Mouse (Mus musculus) gastrocnemius, postnatal 4 days (tissue): ENCODE measurements around the gene Cpb2. TPM values are rescaled to one million over a fixed set of nuclear protein-coding genes. Genes with fewer than 3 reads are reported as not detected.
A peak's percentile ranks its signal among the peaks of the same experiment; 100 is the strongest.

Source experiments
- DNase-seq, 2 experiments: peaks; one replicate each; pipeline ENCODE4 v3.0.0; 2021 to 2022; ENCODE audit warnings: low spot score in 2 of 2, mixed read lengths in 2 of 2
- total RNA-seq, 2 experiments: library from RNA; stranded (reverse); gene quantifications; 2 replicates each; pipeline ENCODE4 v1.2.3; 2021

Cpb2 gene
- total RNA-seq, 2 experiments from 2014 or later = 0.25 to 0.65 TPM

- DNase-seq = peak in 1 of 2 experiments; percentile 11
Observed at GRCm38 (mm10) chr14:75246024-75247000, 4.2 kb downstream of the Cpb2 start.

GRCm38 (mm10) chr14:75250432-75250831 lies 8.3 kb downstream of the Cpb2 start:
- DNase-seq = no peak

- no peak for DNase-seq
Observed at GRCm38 (mm10) chr14:75256521-75256920, 14.4 kb downstream of the Cpb2 start.

- DNase-seq = no peak
Observed at GRCm38 (mm10) chr14:75269531-75269930, 27.4 kb downstream of the Cpb2 start.

GRCm38 (mm10) chr14:75279716-75280115 lies 37.6 kb downstream of the Cpb2 start:
- no peak for DNase-seq

GRCm38 (mm10) chr14:75280406-75280805 lies 38.3 kb downstream of the Cpb2 start:
- DNase-seq = no peak

GRCm38 (mm10) chr14:75283609-75284192 lies 41.6 kb downstream of the Cpb2 start:
- peak in 1 of 2 experiments; percentile 13 for DNase-seq

GRCm38 (mm10) chr14:75284193-75284915 lies 42.3 kb downstream of the Cpb2 start, which contains the start of gene Zc3h13:
Gene Zc3h13 (plus strand): TSS chr14:75284373.
- DNase-seq = peak; percentile 94 to 97

GRCm38 (mm10) chr14:75301081-75301480 lies 59.0 kb downstream of the Cpb2 start:
- DNase-seq = no peak

GRCm38 (mm10) chr14:75303807-75304206 lies 61.7 kb downstream of the Cpb2 start:
- DNase-seq = no peak

- no peak for DNase-seq
Observed at GRCm38 (mm10) chr14:75307855-75308254, 65.8 kb downstream of the Cpb2 start.

- DNase-seq = no peak
Observed at GRCm38 (mm10) chr14:75309336-75309992, 67.4 kb downstream of the Cpb2 start.

GRCm38 (mm10) chr14:75314484-75314883 lies 72.4 kb downstream of the Cpb2 start:
- no peak for DNase-seq

GRCm38 (mm10) chr14:75318736-75319135 lies 76.6 kb downstream of the Cpb2 start:
- DNase-seq = no peak

GRCm38 (mm10) chr14:75320269-75320668 lies 78.2 kb downstream of the Cpb2 start:
- DNase-seq = no peak

- no peak for DNase-seq
Observed at GRCm38 (mm10) chr14:75323354-75323753, 81.3 kb downstream of the Cpb2 start.

- DNase-seq = no peak
Observed at GRCm38 (mm10) chr14:75328062-75328461, 86.0 kb downstream of the Cpb2 start.

- DNase-seq = no peak
Observed at GRCm38 (mm10) chr14:75330621-75331020, 88.5 kb downstream of the Cpb2 start.
